Mouse (Mus musculus): Measurements from ENCODE around the gene Helz.
A peak's percentile ranks its signal among the peaks of the same experiment; 100 is the strongest.

Helz gene

DNA sequence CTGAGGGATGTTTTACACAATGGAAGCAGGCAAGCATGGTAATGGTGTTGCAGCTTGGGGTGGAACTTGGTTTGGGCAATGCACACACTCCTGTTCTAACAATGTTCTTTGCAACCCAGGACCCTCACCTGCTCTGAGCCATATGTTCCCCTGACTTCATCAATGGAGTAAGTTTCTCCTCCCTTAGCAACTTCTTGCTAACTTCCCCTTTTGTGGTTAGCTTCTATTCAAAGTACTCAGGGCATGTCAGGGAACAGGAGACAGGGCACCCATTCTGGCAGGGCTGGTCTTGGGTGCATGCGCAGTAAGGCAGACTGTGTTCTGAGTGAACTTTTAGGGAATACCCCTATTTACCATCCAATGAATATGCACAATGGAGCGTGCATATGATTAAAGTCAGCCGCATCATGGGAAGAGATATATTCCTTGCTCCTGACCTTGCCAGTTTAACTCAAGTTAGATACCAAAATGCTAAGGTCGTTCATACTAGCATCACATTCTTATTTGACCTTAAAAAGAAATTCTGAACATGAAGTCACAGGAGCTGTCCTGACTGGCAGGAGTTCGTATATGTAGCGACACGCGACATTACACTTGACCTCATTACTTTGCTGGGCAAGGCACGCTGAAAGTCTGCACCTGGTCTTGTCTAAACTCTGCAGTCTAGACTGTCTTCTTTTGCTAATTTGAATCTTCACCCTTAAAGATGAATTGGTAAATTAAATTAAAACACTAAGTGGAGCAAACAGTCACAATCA, 172.7 kb downstream of the Helz start:
- DNase-seq (ENCODE audit: extremely low read depth, low read depth): peak; percentile 53

DNA sequence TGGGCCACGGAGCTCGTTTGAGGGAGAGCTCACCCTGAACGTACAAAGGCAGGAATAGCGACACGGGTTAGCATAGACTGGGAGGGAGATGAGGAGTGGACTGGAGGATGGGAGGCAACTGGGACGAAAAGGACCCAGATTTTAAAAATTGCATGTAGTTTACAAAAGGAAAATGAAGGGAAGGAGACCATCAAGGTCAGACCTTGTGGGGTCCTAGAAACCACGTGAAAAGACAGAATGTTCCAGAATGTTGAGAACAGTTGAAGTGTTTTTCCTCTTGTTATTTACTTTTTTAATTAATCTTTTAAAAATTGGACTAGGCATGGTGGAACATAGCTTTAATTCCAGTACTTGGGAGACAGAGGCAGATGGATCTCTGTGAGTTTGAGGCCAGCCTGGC, 173.3 kb downstream of the Helz start:
- no peak for DNase-seq (ENCODE audit: extremely low read depth, low read depth)

DNA sequence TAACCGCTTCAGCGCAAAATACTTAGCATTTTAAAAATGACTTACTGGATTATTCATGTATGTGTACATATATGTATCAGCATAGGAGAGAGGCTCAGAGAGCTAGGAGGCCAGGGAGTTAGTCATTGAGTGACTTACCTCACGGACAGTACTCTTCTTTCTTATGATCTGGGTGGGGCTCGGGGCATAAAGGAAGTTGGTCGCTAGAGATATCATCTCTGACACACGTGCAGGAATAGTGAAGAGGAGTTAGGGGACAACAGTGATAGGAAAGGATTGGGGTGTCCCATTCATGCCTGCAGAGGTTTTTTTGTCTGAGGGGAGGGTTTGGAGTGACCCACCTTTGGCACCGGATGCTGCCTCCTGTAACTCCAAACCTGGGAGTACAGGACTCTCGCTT, 176.9 kb downstream of the Helz start:
- no peak for DNase-seq (ENCODE audit: extremely low read depth, low read depth)

DNA sequence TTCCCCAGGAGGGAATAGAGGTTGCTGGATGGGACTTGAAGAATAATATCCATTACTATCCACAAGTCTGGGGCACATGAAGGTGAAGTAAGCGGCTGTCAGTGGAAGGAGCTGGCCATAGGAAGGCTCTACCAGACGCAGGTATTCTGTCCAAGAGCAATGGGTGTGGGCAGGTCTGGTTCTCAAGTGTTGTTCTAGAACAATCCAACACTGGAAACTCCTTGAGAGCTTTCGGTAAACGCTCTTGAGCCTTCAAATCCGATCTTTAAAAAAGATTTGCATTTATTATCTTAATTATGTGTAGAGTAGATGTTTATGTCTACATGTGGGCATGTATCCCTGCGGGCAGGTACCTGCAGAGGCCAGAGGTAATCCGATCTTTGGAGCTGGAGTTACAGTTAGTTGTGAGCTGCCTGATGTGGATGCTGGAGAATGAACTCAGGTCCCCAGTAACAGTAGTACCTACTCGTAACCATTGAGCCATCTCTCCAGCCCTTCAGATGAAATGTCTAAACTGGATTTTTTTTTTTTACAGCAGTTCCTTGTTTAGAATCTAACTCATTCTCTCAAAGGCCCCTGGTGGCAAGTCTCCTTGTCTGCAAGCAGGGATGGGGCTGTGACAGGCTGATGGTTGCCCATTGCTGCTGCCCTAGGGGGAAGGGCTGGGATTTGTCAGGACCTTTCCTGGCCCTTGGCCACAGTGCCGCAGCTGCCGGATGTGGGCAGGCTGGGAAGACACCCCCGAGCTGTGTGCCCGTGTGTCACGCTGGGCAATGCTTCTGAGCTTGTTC, 180.5 kb downstream of the Helz start:
- no peak for DNase-seq (ENCODE audit: extremely low read depth, low read depth)

DNA sequence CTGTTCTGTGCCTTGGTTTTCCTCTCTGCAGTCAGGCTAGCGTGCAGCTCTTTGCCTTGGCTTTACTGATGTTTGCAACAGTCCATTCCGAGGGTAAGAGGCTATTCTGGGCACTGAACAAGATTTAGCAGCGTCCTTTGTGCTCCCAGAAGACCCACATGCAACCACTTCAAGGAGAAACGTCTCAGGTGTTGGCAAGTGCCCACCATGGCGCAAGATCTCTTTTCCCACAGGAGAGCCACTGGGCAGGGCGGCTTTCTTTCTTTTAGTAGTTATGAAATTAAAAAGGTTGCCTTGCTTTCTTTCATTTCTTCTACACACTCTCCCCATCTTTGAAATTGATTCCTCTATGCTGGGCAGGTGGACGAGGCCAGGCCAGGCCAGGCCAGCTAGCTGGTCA, 181.4 kb downstream of the Helz start:
- no peak for DNase-seq (ENCODE audit: extremely low read depth, low read depth)

DNA sequence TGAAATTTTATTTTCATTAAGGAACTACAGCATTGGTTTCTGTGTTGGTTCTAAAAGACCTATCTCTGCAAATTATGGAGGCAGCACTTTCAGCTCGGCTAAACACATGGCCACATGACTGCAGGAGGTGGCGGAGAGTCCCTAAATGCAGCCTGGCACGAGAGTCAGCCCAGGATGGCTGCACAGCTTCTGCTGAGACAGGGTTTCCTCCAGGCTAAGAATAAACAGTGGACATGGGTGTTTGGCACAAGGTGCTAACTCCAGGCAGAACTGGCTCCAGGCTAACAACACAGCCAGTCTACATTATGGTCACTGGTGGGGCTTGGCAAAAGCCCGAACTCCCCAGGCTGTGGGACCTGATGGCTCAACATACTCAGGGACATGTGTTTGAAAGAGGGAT, 183.2 kb downstream of the Helz start:
- no peak for DNase-seq (ENCODE audit: extremely low read depth, low read depth)

DNA sequence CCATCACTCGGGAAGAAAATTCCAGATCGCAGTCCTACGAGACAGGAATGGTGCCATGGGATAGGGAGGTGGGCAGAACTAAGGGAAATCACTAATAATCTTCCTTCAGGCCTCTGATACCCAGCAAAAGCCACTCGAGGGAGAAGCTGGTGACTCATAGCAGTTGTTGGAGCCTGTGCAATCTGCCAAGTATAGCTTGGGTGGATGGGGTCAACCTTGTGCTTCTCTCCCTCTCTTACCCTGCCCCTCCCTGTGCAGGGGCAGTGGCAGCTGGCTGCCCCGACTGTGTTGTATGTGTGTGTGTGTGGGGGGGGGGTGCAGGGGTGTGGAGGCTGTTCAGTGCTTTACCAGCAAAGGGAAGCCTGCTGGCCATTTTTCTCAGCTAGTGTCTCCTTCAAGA, 183.8 kb downstream of the Helz start:
- no peak for DNase-seq (ENCODE audit: extremely low read depth, low read depth)

DNA sequence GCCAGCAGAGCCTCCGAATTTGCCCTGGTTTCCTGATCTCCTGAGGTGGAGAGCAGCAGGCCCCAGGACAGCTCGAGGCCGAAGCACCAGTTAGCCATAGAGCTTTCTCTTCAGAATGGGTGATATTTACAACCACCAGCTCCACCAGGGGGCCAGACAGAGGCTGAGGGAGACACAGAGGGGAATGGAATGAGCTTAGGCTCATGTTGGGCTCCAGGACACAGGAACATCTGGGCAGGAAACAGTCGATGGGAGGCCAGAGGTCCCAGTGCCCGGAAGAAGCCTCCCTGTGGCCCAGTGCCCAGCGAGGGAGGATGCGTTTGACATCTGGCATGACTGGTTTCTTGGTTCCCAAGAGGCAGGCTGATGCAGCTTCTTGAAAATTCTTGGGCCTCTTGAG, 186.4 kb downstream of the Helz start:
- DNase-seq (ENCODE audit: extremely low read depth, low read depth): no peak

DNA sequence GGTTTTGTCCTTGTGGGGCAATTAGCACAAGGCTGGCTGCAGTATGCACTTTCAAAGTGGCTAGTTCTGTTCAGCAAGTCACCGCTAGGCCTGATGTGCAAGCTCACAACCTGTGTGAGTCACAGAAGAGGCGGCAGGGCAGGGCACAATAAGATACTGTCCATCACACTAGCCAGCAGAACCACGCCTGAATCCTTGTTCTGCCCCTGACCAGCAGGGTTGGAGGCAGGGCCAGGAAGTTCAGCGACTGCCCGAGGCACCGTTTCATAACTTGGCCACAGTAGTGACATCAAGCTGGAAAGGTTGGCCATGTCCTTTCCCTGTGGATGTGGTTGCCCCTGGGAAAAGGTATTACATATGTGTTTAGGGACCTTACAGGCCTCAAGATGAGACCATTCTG, 190.2 kb downstream of the Helz start:
- no peak for DNase-seq (ENCODE audit: extremely low read depth, low read depth)

DNA sequence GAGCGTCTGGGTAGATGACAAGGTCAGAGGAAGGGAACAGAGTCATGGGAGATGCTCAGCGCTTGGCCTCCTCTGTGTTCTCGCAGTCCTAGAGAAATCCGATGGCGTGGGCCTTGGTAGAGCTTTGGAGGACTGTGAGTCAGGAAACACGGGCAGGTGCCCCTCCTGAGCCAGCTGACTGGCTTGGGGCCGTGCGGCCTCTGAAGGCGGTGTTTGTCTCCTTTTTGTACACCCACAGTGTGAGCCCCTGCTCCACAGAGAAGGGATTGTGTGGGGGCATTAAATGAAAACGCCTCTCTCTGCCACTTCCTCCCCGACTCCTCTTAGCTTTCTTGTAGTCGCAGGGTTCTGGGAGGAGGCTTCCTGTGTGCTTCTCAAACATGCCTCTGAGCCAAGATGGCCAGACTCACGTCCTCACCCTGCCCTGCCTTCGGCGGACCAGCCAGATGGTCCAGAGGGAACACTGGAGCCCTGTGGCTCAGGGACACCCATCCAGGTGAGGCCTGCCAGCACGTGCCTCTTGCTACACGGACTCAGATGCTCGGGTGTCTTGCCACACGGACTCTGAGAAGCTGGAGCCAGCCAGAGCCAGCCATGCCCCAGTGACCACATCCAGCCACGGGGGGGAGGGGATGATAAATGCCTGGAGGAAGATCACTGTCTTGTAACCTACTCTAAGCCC, 190.8 kb downstream of the Helz start:
- DNase-seq (ENCODE audit: extremely low read depth, low read depth): no peak

DNA sequence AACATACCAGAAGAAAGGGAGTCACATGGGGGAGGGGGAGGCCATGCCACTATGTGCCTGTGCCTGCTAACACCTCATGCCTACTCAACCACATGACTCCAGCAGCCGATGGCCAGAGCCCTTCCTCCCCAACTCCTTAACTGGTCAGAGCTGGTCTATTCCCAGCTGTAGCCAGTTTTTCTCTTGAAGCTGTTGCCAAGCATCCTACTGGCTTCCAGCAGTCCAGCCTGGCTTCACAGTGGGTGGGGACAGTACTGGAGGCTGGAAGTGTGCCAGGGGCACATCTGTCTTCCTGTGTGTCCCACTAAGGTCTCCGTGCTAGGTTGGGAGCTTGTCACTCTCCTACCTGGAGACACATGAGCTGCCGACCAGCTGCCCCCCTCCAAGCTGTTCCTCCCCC, 195.4 kb downstream of the Helz start:
- DNase-seq (ENCODE audit: extremely low read depth, low read depth): no peak

Data from MEL-GATA-1-ER (cell line).